Mouse (Mus musculus) liver, postnatal 0 days (tissue): ENCODE measurements at regions not wholly inside any gene's neighbourhood (a gene's known extent, or its start where the extent isn't known, plus 50 kb on each side); places are given as distances from the start of the nearest gene placed in this dataset.

Experiments used
- ATAC-seq: fragments of 200-750 bp; cut with Nextera tagmentation; 2 replicates; pipeline ENCODE4 v1.8.0; 2017; ENCODE audit warnings: mild to moderate bottlenecking, moderate library complexity
- DNase-seq: peaks from one replicate; pipeline ENCODE4 v3.0.0-alpha.2; 2016
- H3K27ac ChIP-seq: fragments of 300-500 bp; sonication (generic); 2 replicates; pipeline ENCODE4 v1.5.1; 2014; ENCODE audit warnings: antibody characterized with exemption, moderate library complexity, mild to moderate bottlenecking, low read depth
- H3K27me3 ChIP-seq: fragments of 300-500 bp; sonication (generic); 2 replicates; pipeline ENCODE4 v1.6.1; 2014; ENCODE audit warnings: low read length, control low read depth, mixed read lengths; ENCODE audit not compliant: insufficient read depth
- H3K36me3 ChIP-seq: fragments of 300-500 bp; sonication (generic); replicated peaks from 2 replicates; pipeline ENCODE4 v1.6.1; 2014; ENCODE audit warnings: mild to moderate bottlenecking, control low read depth, low read length, moderate library complexity, mixed read lengths; ENCODE audit not compliant: insufficient read depth
- H3K4me1 ChIP-seq: fragments of 300-500 bp; sonication (generic); 2 replicates; pipeline ENCODE4 v1.6.1; 2014; ENCODE audit warnings: antibody characterized with exemption, mild to moderate bottlenecking, control low read depth; ENCODE audit not compliant: insufficient read depth
- H3K4me2 ChIP-seq: fragments of 300-500 bp; sonication (generic); 2 replicates; pipeline ENCODE4 v1.6.1; 2014; ENCODE audit warnings: low read depth, mild to moderate bottlenecking, low read length, moderate library complexity, mixed read lengths
- H3K4me3 ChIP-seq: fragments of 300-500 bp; sonication (generic); 2 replicates; pipeline ENCODE4 v1.5.1; 2014; ENCODE audit warnings: low read depth, low read length
- H3K9ac ChIP-seq: fragments of 300-500 bp; sonication (generic); replicated peaks from 2 replicates; pipeline ENCODE4 v1.6.1; 2014; ENCODE audit warnings: mild to moderate bottlenecking, moderate library complexity
- H3K9me3 ChIP-seq: fragments of 300-500 bp; sonication (generic); 2 replicates; pipeline ENCODE4 v1.6.1; 2016; ENCODE audit warnings: mild to moderate bottlenecking, control low read depth, low read length, mixed read lengths
- CTCF ChIP-seq: sonication (generic); IDR thresholded peaks from 2 replicates; pipeline ENCODE4 v1.5.1; 2016; ENCODE audit warnings: antibody characterized with exemption, low read depth
- EP300 ChIP-seq: IDR thresholded peaks from 2 replicates; pipeline ENCODE4 v1.6.1; 2016; ENCODE audit warnings: antibody characterized with exemption, low read depth, mild to moderate bottlenecking
- WGBS: fragments of 180-500 bp; shearing (Covaris S2); extraction: QIAGEN DNeasy Blood & Tissue Kit; methylation state at CpG from one replicate; pipeline ENCODE4 v1.1.7; 2014; ENCODE audit not compliant: insufficient replicate concordance; 5-methylcytosine and 5-hydroxymethylcytosine counted together

DNA sequence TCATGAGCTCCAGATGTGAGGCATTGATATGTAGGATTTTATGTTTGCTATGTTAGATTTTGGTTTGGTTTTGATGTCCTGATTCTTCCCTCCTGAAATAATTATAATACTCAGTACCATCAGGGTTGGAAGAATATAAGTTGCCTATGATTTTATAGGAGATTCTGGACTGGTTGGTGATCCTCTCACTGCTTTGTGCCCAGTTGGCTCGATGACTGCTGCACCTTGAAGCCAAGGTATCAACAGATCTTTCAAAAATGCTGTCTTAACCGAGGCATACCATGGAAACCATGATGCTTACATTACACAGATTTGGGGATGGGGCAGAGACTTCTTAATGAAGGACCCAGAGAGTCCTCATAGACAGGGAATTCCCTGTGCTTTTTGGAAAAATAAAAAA, 274.4 kb downstream of the Impad1 start:
- H3K4me1 ChIP-seq, result no peaks in the 10 kb centered on the region
- H3K36me3 ChIP-seq, result no peaks in the 10 kb centered on the region
- H3K9ac ChIP-seq, result no peak overlapping the region
- no peak overlapping the region for H3K27ac ChIP-seq
- H3K4me2 ChIP-seq, result no peak overlapping the region
- no peaks in the 10 kb centered on the region for H3K27me3 ChIP-seq
- no peak overlapping the region for H3K4me3 ChIP-seq
- no peak for DNase-seq
- H3K9me3 ChIP-seq, result no peaks in the 10 kb centered on the region
- WGBS, result 52% methylated on average over 2 of the region's 2 CpGs
- TF ChIP-seq CTCF, result no peak
- TF ChIP-seq EP300, result no peak
- no peak for ATAC-seq

DNA sequence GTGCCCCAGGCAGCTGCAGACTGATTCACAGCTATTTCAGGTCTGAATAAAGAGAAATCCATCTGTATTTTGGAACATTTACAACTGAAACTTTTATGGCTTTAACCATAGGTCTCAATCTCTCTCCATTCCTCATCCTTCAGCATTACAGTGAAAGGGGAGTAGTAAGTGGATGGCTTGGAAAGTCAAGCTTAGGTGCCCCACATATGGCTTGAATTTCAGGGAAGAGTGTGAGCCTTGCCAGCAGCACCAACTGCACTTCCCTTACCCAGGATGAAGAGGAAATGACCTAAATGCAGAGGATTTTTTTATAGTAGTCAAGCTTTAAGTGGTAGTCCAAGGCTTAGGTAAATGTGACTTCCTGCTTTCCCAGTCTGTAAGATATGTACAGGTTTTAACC, 279.8 kb downstream of the Impad1 start:
- Histone ChIP-seq H3K4me1 (no peaks in the 10 kb centered on the region), H3K9ac (no peak overlapping the region), H3K4me2 (no peak overlapping the region), H3K9me3 (no peaks in the 10 kb centered on the region), H3K4me3 (no peak overlapping the region), H3K36me3 (no peaks in the 10 kb centered on the region), H3K27ac (no peak overlapping the region), H3K27me3 (no peaks in the 10 kb centered on the region)
- TF ChIP-seq CTCF, result no peak
- TF ChIP-seq EP300, result no peak
- DNase-seq (no peak), ATAC-seq (no peak)

DNA sequence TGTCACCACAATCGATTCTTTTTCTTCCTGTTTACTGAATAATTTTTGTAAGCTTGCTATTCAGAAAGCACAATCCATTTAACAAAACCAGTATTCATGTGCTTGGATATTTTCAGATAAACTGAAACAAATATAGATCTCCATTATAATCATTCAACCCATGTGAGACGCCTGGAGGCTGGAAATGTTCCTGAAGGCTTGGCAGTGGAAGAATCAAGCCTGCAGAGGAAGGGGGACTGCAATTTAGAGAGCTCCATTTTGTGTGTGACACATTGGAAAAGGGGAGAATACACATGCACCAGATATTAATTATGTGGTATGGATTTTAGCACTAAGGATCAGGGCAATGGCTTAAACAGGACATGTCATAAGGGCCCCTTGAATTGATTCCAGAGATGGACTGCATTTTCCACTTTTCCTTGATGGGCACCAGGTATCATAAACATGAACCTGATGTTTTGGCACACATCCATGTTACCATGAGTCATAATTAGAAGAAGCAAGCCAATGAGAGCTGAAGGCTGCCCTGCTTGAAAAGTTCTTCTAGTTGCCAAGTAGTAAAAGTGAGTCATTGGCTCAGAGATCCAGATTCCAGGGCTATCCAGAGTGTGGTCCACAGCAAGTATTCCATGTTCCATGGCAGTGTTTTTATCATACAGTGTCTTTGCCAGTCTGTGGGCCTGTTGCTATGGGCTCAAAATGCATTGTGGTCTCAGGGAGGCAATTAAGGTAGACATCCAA, 282.8 kb downstream of the Impad1 start:
- no peak for ATAC-seq
- Histone ChIP-seq H3K4me2 (no peak overlapping the region), H3K4me3 (no peak overlapping the region), H3K27ac (no peak overlapping the region), H3K4me1 (no peaks in the 10 kb centered on the region), H3K36me3 (no peaks in the 10 kb centered on the region), H3K9ac (no peak overlapping the region), H3K27me3 (no peaks in the 10 kb centered on the region), H3K9me3 (no peaks in the 10 kb centered on the region)
- TF ChIP-seq EP300 (no peak), CTCF (no peak)
- no peak for DNase-seq
- WGBS, result 62% methylated on average over 2 of the region's 2 CpGs

DNA sequence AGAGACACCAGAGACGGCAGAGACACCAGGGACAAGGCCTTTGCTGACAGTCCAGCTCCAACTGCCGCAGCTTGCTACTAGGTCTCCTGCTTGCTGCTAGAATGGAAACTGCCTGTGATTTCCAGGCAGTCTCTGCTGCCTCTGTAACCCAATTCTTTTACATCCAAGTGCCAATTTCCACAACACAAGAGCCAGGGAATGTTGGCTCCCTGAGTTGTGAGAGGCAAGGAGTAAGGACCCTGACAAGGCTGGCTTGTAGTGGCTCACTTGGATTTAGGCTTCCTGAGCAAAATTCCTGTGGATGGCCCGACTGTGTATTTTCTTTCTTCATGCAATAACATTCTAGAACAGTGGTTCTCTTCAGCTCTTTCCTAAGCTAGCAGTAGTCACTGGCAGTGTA, 283.9 kb downstream of the Impad1 start:
- TF ChIP-seq CTCF, result no peak
- TF ChIP-seq EP300, result no peak
- 62% methylated on average over 3 of the region's 3 CpGs for WGBS
- H3K9ac ChIP-seq, result no peak overlapping the region

DNA sequence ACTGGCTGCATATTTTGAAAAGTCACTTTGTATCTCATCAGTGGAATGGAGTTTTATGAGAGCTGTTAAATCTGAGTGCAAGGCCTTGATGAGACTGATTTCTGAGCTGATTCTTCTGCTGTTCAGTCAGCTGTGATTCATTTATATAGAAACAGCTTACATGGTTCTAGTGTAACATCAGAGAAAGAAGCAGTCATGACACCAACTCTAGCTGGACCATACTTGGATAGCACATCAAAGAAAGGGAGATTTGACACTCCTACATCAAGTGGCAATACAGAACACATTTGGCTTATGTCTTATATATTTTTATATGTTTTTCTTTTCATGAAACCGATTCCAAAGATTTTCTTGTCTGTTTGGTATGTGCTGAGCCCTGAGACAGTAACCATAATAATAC, 296.0 kb downstream of the Impad1 start:
- WGBS, result 57% methylated on average over 1 of the region's 1 CpGs
- no peaks in the 10 kb centered on the region for H3K36me3 ChIP-seq

More for the DNA sequence above, 283.9 kb downstream of the Impad1 start:
- ATAC-seq (no peak), DNase-seq (no peak)
- Histone ChIP-seq H3K27ac (no peak overlapping the region), H3K4me3 (no peak overlapping the region), H3K27me3 (no peaks in the 10 kb centered on the region), H3K36me3 (no peaks in the 10 kb centered on the region), H3K4me1 (no peaks in the 10 kb centered on the region), H3K9me3 (no peaks in the 10 kb centered on the region), H3K4me2 (no peak overlapping the region)

DNA sequence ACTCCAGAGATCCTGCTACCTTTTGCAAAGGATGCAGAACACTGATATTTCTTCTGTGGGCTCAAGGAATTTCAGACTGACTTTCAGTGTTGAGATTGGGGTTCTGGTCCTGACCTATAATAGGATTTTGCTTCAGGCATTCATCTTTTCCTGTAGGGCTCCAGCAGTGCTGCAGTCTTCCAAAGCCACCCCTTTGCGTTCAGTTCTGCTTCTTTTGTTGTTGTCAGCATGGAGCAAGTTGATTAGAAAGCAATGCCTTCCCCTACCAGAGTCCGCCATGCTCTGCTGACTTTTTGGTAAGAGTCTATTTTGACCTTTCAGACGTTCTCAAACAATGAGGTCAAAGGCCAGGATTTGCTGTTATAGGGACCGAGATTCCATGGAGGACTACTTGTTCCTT, 297.0 kb downstream of the Impad1 start:
- 44% methylated on average over 4 of the region's 4 CpGs for WGBS
- Histone ChIP-seq H3K9ac (no peak overlapping the region), H3K4me2 (no peak overlapping the region), H3K9me3 (no peaks in the 10 kb centered on the region), H3K27ac (no peak overlapping the region), H3K36me3 (no peaks in the 10 kb centered on the region), H3K4me3 (no peak overlapping the region), H3K4me1 (no peaks in the 10 kb centered on the region), H3K27me3 (no peaks in the 10 kb centered on the region)
- no peak for DNase-seq
- no peak for ATAC-seq
- TF ChIP-seq CTCF, result no peak
- TF ChIP-seq EP300, result no peak

More for the DNA sequence above, 296.0 kb downstream of the Impad1 start:
- Histone ChIP-seq H3K4me3 (no peak overlapping the region), H3K27ac (no peak overlapping the region), H3K9ac (no peak overlapping the region), H3K27me3 (no peaks in the 10 kb centered on the region), H3K9me3 (no peaks in the 10 kb centered on the region), H3K4me2 (no peak overlapping the region), H3K4me1 (no peaks in the 10 kb centered on the region)
- ATAC-seq (no peak), DNase-seq (no peak)
- TF ChIP-seq EP300 (no peak), CTCF (no peak)
